Mouse (Mus musculus): ENCODE measurements at regions not wholly inside any gene's neighbourhood (a gene's known extent, or its start where the extent isn't known, plus 50 kb on each side); places are given as distances from the start of the nearest gene placed in this dataset.
"Not testable (repeated sequence)": the region's sequence is repeated elsewhere in the genome, so short reads cannot be mapped to it uniquely, and the experiment has no call there.

DNA sequence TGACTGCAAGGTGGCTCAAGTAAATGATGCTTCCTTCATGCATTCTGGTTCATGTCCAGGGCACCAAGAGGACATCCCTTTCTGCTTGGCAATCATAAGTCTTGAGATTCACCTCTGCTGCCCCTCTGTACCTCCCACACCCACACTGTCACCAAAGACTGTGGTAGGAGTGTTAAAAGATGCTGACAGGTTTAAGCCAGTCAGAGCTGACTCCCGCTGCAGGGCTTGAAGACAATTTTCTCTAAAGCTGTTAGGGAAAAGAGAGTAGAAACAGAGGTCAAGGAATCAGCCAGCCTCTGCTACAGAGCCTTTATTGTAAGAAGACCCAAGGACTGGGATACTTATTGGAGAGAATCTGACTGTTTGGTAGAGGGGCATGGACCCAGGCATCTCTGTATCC is 254.7 kb downstream of the 1810013L24Rik start:
- 67% methylated on average over 1 of the region's 1 CpGs for WGBS (ENCODE audit: insufficient replicate concordance)
- Histone ChIP-seq H3K27me3 (ENCODE audit: control insufficient read depth, insufficient read depth, low read length) (no peaks in the 10 kb centered on the region), H3K9ac (ENCODE audit: low read depth, low read length) (no peak overlapping the region), H3K27ac (ENCODE audit: low read depth, low read length) (0 out of 2 replicates have a peak overlapping the region, but pooled peaks have one; percentile 29), H3K4me2 (no peak overlapping the region), H3K4me1 (ENCODE audit: control insufficient read depth, insufficient read depth, low read length) (no peaks in the 10 kb centered on the region), H3K36me3 (ENCODE audit: control insufficient read depth, insufficient read depth, low read length) (no peaks in the 10 kb centered on the region), H3K4me3 (ENCODE audit: low read depth, low read length) (no peak overlapping the region), H3K9me3 (replicated peaks; ENCODE audit: control insufficient read depth, low read length) (no peaks in the 10 kb centered on the region)
- ATAC-seq (replicated peaks; ENCODE audit: insufficient number of reproducible peaks, low FRiP score, low TSS enrichment) = no peak

DNA sequence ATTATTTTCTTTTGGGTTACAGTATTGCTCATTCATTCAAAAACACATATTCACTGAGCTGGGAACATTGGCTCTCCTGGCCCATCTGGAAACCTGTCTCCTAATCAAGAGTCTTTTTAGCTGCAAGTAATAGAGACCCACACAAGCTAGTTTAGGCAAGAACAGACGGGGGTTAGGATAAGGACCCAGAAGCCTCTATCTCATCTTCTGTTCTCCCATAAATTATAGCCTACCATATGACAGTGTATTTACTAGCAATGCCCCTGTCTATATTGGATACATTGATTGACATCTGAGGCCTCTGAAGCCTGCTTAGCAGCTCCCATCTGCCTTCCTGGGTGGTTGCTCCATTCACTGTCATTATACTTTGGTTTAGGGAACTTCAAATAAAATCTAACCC is 255.2 kb downstream of the 1810013L24Rik start:
- no peak overlapping the region for H3K9ac ChIP-seq (ENCODE audit: low read depth, low read length)
- H3K4me2 ChIP-seq = no peak overlapping the region
- H3K4me1 ChIP-seq (ENCODE audit: control insufficient read depth, insufficient read depth, low read length) = no peaks in the 10 kb centered on the region
- H3K36me3 ChIP-seq (ENCODE audit: control insufficient read depth, insufficient read depth, low read length) = no peaks in the 10 kb centered on the region
- no peak for ATAC-seq (replicated peaks; ENCODE audit: insufficient number of reproducible peaks, low FRiP score, low TSS enrichment)
- no peak overlapping the region for H3K4me3 ChIP-seq (ENCODE audit: low read depth, low read length)
- no peak overlapping the region for H3K27ac ChIP-seq (ENCODE audit: low read depth, low read length)
- WGBS (ENCODE audit: insufficient replicate concordance) = 64% methylated on average over 1 of the region's 1 CpGs
- H3K9me3 ChIP-seq (replicated peaks; ENCODE audit: control insufficient read depth, low read length) = no peaks in the 10 kb centered on the region
- no peaks in the 10 kb centered on the region for H3K27me3 ChIP-seq (ENCODE audit: control insufficient read depth, insufficient read depth, low read length)

DNA sequence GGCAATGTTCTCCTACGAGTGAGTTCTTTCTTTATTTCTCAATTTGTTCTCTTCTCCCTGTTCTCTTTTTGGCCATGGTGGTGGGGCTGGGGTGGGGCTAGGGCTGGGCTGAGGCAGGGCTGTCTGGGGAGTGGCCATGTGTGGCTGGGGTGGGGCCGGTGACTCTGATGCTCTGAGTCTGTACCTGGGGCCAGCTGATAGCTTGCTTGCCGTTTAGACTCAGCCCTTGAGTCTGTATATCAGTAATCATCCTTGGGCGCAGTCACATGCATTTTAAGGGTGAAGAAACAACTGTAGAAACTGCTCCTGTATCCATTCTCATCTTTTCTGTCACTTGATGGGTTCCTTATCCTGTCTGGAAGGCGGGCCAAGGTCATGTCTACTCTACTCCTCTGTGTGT is 256.1 kb downstream of the 1810013L24Rik start:
- H3K27me3 ChIP-seq (ENCODE audit: control insufficient read depth, insufficient read depth, low read length) = no peaks in the 10 kb centered on the region
- H3K4me1 ChIP-seq (ENCODE audit: control insufficient read depth, insufficient read depth, low read length) = no peaks in the 10 kb centered on the region
- H3K4me3 ChIP-seq (ENCODE audit: low read depth, low read length) = no peak overlapping the region
- H3K9ac ChIP-seq (ENCODE audit: low read depth, low read length) = no peak overlapping the region
- WGBS (ENCODE audit: insufficient replicate concordance) = 69% methylated on average over 5 of the region's 5 CpGs
- peak; percentile 96 for ATAC-seq (replicated peaks; ENCODE audit: insufficient number of reproducible peaks, low FRiP score, low TSS enrichment)
- no peaks in the 10 kb centered on the region for H3K9me3 ChIP-seq (replicated peaks; ENCODE audit: control insufficient read depth, low read length)
- H3K4me2 ChIP-seq = no peak overlapping the region
- peak overlapping the region; percentile 72 for H3K27ac ChIP-seq (ENCODE audit: low read depth, low read length)
- H3K36me3 ChIP-seq (ENCODE audit: control insufficient read depth, insufficient read depth, low read length) = no peaks in the 10 kb centered on the region

DNA sequence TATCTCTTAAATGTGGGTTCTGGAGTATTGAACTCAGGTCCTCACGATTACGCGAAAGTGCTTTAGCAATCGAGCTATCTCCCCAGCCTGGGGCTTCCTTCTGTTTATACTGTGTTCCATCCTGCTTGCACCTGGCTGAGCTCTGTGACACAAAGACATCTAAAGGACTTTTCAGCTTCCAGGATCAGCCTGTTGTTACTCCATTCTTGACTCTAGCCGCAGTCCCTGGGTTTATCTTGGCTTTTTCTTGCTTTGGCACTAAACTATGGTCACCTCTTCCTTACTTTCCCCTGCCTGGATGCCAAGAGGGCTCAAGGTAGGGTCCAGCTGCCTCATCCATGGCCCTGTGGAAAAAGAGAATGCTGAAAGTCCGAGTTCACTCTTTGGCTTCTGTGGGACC is 261.9 kb downstream of the 1810013L24Rik start:
- Histone ChIP-seq H3K27ac (ENCODE audit: low read depth, low read length) (no peak overlapping the region), H3K4me2 (no peak overlapping the region), H3K4me3 (ENCODE audit: low read depth, low read length) (no peak overlapping the region), H3K9me3 (replicated peaks; ENCODE audit: control insufficient read depth, low read length) (no peaks in the 10 kb centered on the region), H3K4me1 (ENCODE audit: control insufficient read depth, insufficient read depth, low read length) (peaks cover 2% of the 10 kb centered on the region; the same call in 1 of the 2 replicates), H3K9ac (ENCODE audit: low read depth, low read length) (no peak overlapping the region), H3K36me3 (ENCODE audit: control insufficient read depth, insufficient read depth, low read length) (no peaks in the 10 kb centered on the region), H3K27me3 (ENCODE audit: control insufficient read depth, insufficient read depth, low read length) (no peaks in the 10 kb centered on the region)
- WGBS (ENCODE audit: insufficient replicate concordance) = 73% methylated on average over 6 of the region's 6 CpGs
- no peak for ATAC-seq (replicated peaks; ENCODE audit: insufficient number of reproducible peaks, low FRiP score, low TSS enrichment)

GRCm38 (mm10) chr16:9092191-9092848 is 262.4 kb downstream of the 1810013L24Rik start:
- H3K9me3 ChIP-seq (replicated peaks; ENCODE audit: control insufficient read depth, low read length) = no peaks in the 10 kb centered on the region
- no peak overlapping the region for H3K4me2 ChIP-seq
- H3K27ac ChIP-seq (ENCODE audit: low read depth, low read length) = no peak overlapping the region
- H3K36me3 ChIP-seq (ENCODE audit: control insufficient read depth, insufficient read depth, low read length) = no peaks in the 10 kb centered on the region
- ATAC-seq (replicated peaks; ENCODE audit: insufficient number of reproducible peaks, low FRiP score, low TSS enrichment) = no peak
- 44% methylated on average over 11 of the region's 11 CpGs for WGBS (ENCODE audit: insufficient replicate concordance)
- H3K4me1 ChIP-seq (ENCODE audit: control insufficient read depth, insufficient read depth, low read length) = peaks cover 2% of the 10 kb centered on the region; the same call in 1 of the 2 replicates
- H3K4me3 ChIP-seq (ENCODE audit: low read depth, low read length) = no peak overlapping the region
- H3K27me3 ChIP-seq (ENCODE audit: control insufficient read depth, insufficient read depth, low read length) = no peaks in the 10 kb centered on the region
- H3K9ac ChIP-seq (ENCODE audit: low read depth, low read length) = no peak overlapping the region

DNA sequence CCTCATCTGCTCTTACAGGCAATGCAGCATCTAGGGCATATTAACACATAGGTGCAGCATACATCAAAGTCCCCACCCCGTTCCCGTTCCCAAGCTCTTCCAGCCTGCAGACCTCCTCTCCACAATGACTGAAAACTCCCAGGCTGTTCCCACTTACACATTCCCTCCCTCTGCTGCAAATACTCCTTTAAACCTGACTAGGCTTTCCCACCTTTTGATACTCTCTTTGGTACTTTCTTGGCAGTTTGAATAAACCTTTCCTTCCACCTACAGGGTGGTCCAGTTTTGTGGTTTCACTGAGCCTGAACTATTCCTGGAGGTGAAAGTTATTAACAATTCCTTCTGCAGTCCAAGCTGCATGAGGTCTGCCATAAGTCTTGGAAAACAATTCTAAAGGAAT is 263.7 kb downstream of the 1810013L24Rik start:
- Histone ChIP-seq H3K4me1 (ENCODE audit: control insufficient read depth, insufficient read depth, low read length) (peaks cover 2% of the 10 kb centered on the region; the same call in 1 of the 2 replicates), H3K9me3 (replicated peaks; ENCODE audit: control insufficient read depth, low read length) (no peaks in the 10 kb centered on the region), H3K36me3 (ENCODE audit: control insufficient read depth, insufficient read depth, low read length) (no peaks in the 10 kb centered on the region), H3K27me3 (ENCODE audit: control insufficient read depth, insufficient read depth, low read length) (no peaks in the 10 kb centered on the region), H3K4me2 (no peak overlapping the region), H3K4me3 (ENCODE audit: low read depth, low read length) (no peak overlapping the region), H3K9ac (ENCODE audit: low read depth, low read length) (no peak overlapping the region), H3K27ac (ENCODE audit: low read depth, low read length) (no peak overlapping the region)
- no peak for ATAC-seq (replicated peaks; ENCODE audit: insufficient number of reproducible peaks, low FRiP score, low TSS enrichment)
- WGBS (ENCODE audit: insufficient replicate concordance) = 64% methylated on average over 2 of the region's 2 CpGs

GRCm38 (mm10) chr16:9094201-9094600 is 264.3 kb downstream of the 1810013L24Rik start:
- no peak for ATAC-seq (replicated peaks; ENCODE audit: insufficient number of reproducible peaks, low FRiP score, low TSS enrichment)
- no peaks in the 10 kb centered on the region for H3K9me3 ChIP-seq (replicated peaks; ENCODE audit: control insufficient read depth, low read length)

GRCm38 (mm10) chr16:9106211-9106610 is 276.3 kb downstream of the 1810013L24Rik start:
- H3K9ac ChIP-seq (ENCODE audit: low read depth, low read length) = no peak overlapping the region
- H3K4me2 ChIP-seq = no peak overlapping the region
- no peak overlapping the region for H3K27ac ChIP-seq (ENCODE audit: low read depth, low read length)
- no peaks in the 10 kb centered on the region for H3K36me3 ChIP-seq (ENCODE audit: control insufficient read depth, insufficient read depth, low read length)
- 90% methylated on average over 11 of the region's 11 CpGs for WGBS (ENCODE audit: insufficient replicate concordance)
- no peaks in the 10 kb centered on the region for H3K9me3 ChIP-seq (replicated peaks; ENCODE audit: control insufficient read depth, low read length)
- ATAC-seq (replicated peaks; ENCODE audit: insufficient number of reproducible peaks, low FRiP score, low TSS enrichment) = no peak
- no peak overlapping the region for H3K4me3 ChIP-seq (ENCODE audit: low read depth, low read length)
- no peaks in the 10 kb centered on the region for H3K27me3 ChIP-seq (ENCODE audit: control insufficient read depth, insufficient read depth, low read length)
- H3K4me1 ChIP-seq (ENCODE audit: control insufficient read depth, insufficient read depth, low read length) = no peaks in the 10 kb centered on the region

More at GRCm38 (mm10) chr16:9094201-9094600, 264.3 kb downstream of the 1810013L24Rik start:
- Histone ChIP-seq H3K27me3 (ENCODE audit: control insufficient read depth, insufficient read depth, low read length) (no peaks in the 10 kb centered on the region), H3K36me3 (ENCODE audit: control insufficient read depth, insufficient read depth, low read length) (no peaks in the 10 kb centered on the region), H3K4me3 (ENCODE audit: low read depth, low read length) (no peak overlapping the region), H3K27ac (ENCODE audit: low read depth, low read length) (no peak overlapping the region), H3K4me1 (ENCODE audit: control insufficient read depth, insufficient read depth, low read length) (peaks cover 2% of the 10 kb centered on the region; the same call in 1 of the 2 replicates), H3K9ac (ENCODE audit: low read depth, low read length) (no peak overlapping the region), H3K4me2 (no peak overlapping the region)
- 57% methylated on average over 5 of the region's 5 CpGs for WGBS (ENCODE audit: insufficient replicate concordance)

GRCm38 (mm10) chr16:9106676-9107075 is 276.8 kb downstream of the 1810013L24Rik start:
- not testable (repeated sequence) for H3K36me3 ChIP-seq (ENCODE audit: control insufficient read depth, insufficient read depth, low read length); H3K27ac ChIP-seq (ENCODE audit: low read depth, low read length); H3K9ac ChIP-seq (ENCODE audit: low read depth, low read length); H3K4me2 ChIP-seq; H3K4me3 ChIP-seq (ENCODE audit: low read depth, low read length); H3K27me3 ChIP-seq (ENCODE audit: control insufficient read depth, insufficient read depth, low read length); H3K4me1 ChIP-seq (ENCODE audit: control insufficient read depth, insufficient read depth, low read length); ATAC-seq (replicated peaks; ENCODE audit: insufficient number of reproducible peaks, low FRiP score, low TSS enrichment); H3K9me3 ChIP-seq (replicated peaks; ENCODE audit: control insufficient read depth, low read length)
- WGBS (ENCODE audit: insufficient replicate concordance) = 85% methylated on average over 8 of the region's 8 CpGs

Measured in heart, embryonic 11.5 days (tissue).